Mouse (Mus musculus) heart, embryonic 12.5 days (tissue): ENCODE measurements at regions not wholly inside any gene's neighbourhood (a gene's known extent, or its start where the extent isn't known, plus 50 kb on each side); places are given as distances from the start of the nearest gene placed in this dataset.

Experiments used
- ATAC-seq: fragments of 200-750 bp; cut with Nextera tagmentation; 2 replicates; pipeline ENCODE4 v1.8.0; 2017; ENCODE audit warnings: moderate TSS enrichment, moderate library complexity; ENCODE audit not compliant: insufficient number of reproducible peaks, low FRiP score
- H3K27ac ChIP-seq: fragments of 300-500 bp; sonication (generic); 2 replicates; pipeline ENCODE4 v1.5.1; 2016; ENCODE audit warnings: mild to moderate bottlenecking, moderate library complexity; ENCODE audit not compliant: poor library complexity, severe bottlenecking
- H3K27me3 ChIP-seq: fragments of 300-500 bp; sonication (generic); replicated peaks from 2 replicates; pipeline ENCODE4 v1.6.1; 2016; ENCODE audit warnings: mild to moderate bottlenecking, moderate library complexity
- H3K36me3 ChIP-seq: fragments of 300-500 bp; sonication (generic); 2 replicates; pipeline ENCODE4 v1.6.1; 2016; ENCODE audit warnings: mild to moderate bottlenecking, moderate library complexity
- H3K4me1 ChIP-seq: fragments of 300-500 bp; sonication (generic); replicated peaks from 2 replicates; pipeline ENCODE4 v1.6.1; 2016; ENCODE audit warnings: mild to moderate bottlenecking
- H3K4me2 ChIP-seq: fragments of 300-500 bp; sonication (generic); 2 replicates; pipeline ENCODE4 v1.6.1; 2016; ENCODE audit warnings: mild to moderate bottlenecking, moderate library complexity
- H3K4me3 ChIP-seq: fragments of 300-500 bp; sonication (generic); 2 replicates; pipeline ENCODE4 v1.5.1; 2016; ENCODE audit warnings: mild to moderate bottlenecking
- H3K9ac ChIP-seq: fragments of 300-500 bp; sonication (generic); 2 replicates; pipeline ENCODE4 v1.6.1; 2016; ENCODE audit warnings: mild to moderate bottlenecking, moderate library complexity
- H3K9me3 ChIP-seq: fragments of 300-500 bp; sonication (generic); replicated peaks from 2 replicates; pipeline ENCODE4 v1.6.1; 2016; ENCODE audit warnings: mild to moderate bottlenecking, moderate library complexity
- WGBS: fragments of 180-500 bp; shearing (Covaris S2); methylation state at CpG from one replicate; pipeline ENCODE4 v1.1.7; 2016; 5-methylcytosine and 5-hydroxymethylcytosine counted together

DNA sequence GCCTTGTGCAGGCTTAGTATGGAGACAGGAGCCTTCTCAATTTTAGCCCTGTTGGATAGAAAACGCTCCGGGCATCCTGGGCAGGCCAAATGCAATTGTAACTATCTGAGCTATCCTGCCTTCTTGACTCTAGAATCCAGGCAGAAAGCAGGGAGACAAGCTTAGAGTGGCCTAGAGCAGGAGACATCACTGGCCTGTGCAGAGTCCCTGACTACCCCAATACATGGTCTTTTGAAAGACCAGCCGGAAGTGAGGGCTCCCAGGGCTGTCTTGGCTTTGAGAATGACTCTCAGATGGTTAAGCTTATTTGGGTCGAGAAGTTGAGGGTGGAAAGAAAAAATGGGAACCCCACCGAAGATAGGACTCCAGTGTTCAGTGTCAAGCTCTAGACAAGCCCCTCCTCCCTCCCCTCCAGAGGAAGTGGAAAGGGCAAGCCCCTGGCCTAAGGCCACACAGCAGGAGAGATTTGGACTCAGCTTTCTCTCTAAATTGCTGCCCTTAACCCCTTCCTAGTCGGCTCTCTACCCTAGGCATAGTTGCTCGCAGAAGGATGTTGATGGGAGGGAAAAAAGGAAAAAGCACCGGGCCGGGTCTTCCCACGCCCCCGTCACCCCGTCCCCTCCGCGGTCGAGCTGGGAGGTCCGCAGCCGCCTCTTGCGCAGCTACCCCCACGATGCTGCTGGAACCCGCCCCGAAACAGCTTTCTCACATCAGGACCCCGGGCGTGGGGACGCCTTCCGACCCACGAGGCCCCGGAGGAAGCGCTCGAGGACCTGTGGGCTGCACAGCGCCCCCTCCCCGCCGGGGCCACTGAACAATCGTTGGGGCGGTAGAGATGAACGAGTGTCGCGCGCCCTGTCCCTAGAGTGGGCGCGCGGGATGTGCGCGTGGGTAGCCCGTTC lies 96.1 kb downstream of the 1700001O22Rik start:
- Histone ChIP-seq H3K9ac (peak overlapping the region; percentile 89), H3K27ac (peak overlapping the region; percentile 99), H3K9me3 (peaks cover 6% of the 10 kb centered on the region), H3K4me2 (peak overlapping the region; percentile 93), H3K27me3 (no peaks in the 10 kb centered on the region), H3K4me1 (peaks cover 58% of the 10 kb centered on the region), H3K36me3 (no peaks in the 10 kb centered on the region), H3K4me3 (peak overlapping the region; percentile 48)
- whole genome bisulfite sequencing, result 4% methylated on average over 44 of the region's 44 CpGs
- ATAC-seq, result peak; percentile 49

DNA sequence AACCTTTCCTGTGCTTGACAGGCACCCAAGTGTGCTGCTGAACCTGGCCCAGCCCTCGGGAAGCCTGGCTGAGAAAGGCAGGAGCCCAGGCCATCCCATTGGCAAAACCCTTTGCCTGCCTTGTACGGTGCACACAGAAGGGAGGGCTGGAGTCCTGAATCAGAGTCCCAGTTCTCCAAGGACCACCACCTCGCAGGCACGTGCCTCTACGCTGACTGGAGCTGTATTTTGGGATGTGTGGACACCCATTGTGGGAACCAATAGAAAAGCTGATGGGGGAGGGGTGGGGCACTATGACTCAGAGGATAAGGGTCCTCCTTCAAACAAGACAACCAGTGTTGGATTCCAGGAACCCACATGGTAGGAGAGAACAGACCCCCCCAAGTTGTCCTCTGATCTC lies 97.4 kb downstream of the 1700001O22Rik start:
- H3K9ac ChIP-seq, result no peak overlapping the region
- peaks cover 47% of the 10 kb centered on the region for H3K4me1 ChIP-seq
- 46% methylated on average over 5 of the region's 5 CpGs for WGBS
- H3K4me3 ChIP-seq, result no peak overlapping the region
- H3K27ac ChIP-seq, result peak overlapping the region; percentile 99
- H3K36me3 ChIP-seq, result no peaks in the 10 kb centered on the region
- no peak overlapping the region for H3K4me2 ChIP-seq
- H3K9me3 ChIP-seq, result peaks cover 6% of the 10 kb centered on the region
- H3K27me3 ChIP-seq, result no peaks in the 10 kb centered on the region
- no peak for ATAC-seq

DNA sequence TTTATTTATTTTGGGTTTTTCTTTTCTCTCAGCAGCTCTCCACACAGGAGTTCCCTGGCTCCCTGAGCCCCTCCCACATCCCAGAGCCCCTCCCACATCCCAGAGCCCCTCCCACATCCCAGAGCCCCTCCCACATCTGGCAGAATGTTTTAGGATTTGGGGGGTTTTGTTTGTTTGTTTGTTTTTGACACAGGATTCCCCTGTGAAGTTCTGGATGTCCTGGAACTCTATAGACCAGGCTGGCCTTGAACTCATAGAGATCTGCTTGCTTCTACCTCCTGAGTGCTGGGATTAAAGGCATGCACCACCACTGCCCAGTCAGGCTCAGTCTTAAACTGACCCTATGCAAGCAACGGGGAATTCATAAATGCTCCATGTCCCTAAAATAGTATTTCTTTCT lies 100.2 kb downstream of the 1700001O22Rik start:
- Histone ChIP-seq H3K4me2 (no peak overlapping the region), H3K27ac (no peak overlapping the region; the same call in 1 of the 2 replicates), H3K9me3 (peaks cover 6% of the 10 kb centered on the region), H3K36me3 (no peaks in the 10 kb centered on the region), H3K4me1 (peaks cover 48% of the 10 kb centered on the region), H3K27me3 (no peaks in the 10 kb centered on the region), H3K4me3 (no peak overlapping the region), H3K9ac (no peak overlapping the region)
- ATAC-seq, result no peak
- WGBS, result 87% methylated on average over 1 of the region's 1 CpGs

DNA sequence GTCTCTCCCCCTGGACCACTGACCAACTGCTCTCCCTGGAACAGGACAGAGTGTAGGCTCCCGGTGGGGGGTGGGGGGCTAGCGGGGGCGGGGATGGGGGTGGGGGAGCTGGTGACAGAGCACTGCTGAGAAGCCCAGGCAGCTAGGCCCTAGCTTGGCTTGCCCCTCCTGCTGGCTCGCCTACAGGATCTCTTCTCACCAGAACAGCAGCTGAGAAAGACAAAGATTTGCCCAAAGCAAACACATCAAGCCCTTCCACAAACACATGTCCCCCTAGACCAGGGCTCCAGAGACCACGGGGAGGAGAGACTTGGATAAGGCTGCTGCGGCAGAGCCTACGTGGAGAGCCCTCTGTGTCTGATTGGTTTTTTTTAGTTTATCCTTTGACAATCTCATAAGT lies 100.8 kb downstream of the 1700001O22Rik start:
- Histone ChIP-seq H3K9me3 (peaks cover 6% of the 10 kb centered on the region), H3K4me2 (no peak overlapping the region), H3K27ac (peak overlapping the region; percentile 72), H3K9ac (peak overlapping the region; percentile 28), H3K27me3 (no peaks in the 10 kb centered on the region), H3K36me3 (no peaks in the 10 kb centered on the region), H3K4me1 (peaks cover 51% of the 10 kb centered on the region), H3K4me3 (no peak overlapping the region)
- WGBS, result 11% methylated on average over 7 of the region's 7 CpGs
- ATAC-seq, result no peak

DNA sequence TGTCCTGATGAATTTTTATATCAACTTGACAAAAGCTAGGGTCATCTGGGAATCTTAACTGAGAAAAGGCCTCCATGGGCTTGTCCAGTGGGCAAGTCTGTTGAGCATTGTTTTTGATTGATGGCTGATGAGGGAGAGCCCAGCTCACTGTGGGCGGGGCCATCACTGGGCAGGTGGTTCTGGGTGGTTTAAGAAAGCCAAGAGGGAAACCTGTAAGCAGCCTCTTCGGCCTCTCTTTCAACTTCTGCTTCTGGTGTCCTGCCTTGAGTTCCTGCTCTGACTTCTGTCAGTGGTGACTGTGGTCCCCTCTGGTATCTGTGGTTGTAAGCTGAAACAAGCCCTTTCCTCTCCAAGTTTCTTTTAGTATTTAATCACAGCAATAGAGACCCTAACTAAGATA lies 102.6 kb downstream of the 1700001O22Rik start:
- Histone ChIP-seq H3K36me3 (no peaks in the 10 kb centered on the region), H3K4me2 (no peak overlapping the region), H3K9me3 (peaks cover 6% of the 10 kb centered on the region), H3K9ac (no peak overlapping the region), H3K27ac (no peak overlapping the region), H3K4me1 (peaks cover 53% of the 10 kb centered on the region), H3K4me3 (no peak overlapping the region), H3K27me3 (no peaks in the 10 kb centered on the region)
- no peak for ATAC-seq
- WGBS, result 93% methylated on average over 2 of the region's 2 CpGs

DNA sequence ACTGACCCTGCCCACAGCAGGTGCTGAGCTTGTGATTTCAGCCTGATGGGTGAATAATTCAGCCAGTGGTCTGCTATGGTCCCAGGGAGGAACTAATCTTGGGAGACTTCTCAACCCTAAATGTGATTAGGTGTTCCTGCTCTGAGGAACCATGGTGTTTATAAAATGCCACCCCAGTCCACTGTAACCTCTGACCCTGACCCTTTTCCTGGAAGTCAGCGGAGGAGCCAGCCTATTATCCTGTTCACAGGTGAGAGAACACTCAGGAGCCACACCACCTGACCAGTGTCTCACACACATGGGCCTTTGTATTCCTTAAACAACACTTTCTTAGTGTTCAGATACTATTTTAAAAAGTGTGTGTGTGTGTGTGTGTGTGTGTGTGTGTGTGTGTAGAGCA lies 103.0 kb downstream of the 1700001O22Rik start:
- H3K27ac ChIP-seq, result peak overlapping the region; percentile 81
- H3K36me3 ChIP-seq, result no peaks in the 10 kb centered on the region
- 85% methylated on average over 1 of the region's 1 CpGs for WGBS
- H3K9me3 ChIP-seq, result peaks cover 6% of the 10 kb centered on the region
- no peak for ATAC-seq
- H3K27me3 ChIP-seq, result no peaks in the 10 kb centered on the region
- peak overlapping the region; percentile 17; the same call in 1 of the 2 replicates for H3K4me2 ChIP-seq
- peaks cover 53% of the 10 kb centered on the region for H3K4me1 ChIP-seq
- no peak overlapping the region for H3K9ac ChIP-seq
- H3K4me3 ChIP-seq, result no peak overlapping the region

DNA sequence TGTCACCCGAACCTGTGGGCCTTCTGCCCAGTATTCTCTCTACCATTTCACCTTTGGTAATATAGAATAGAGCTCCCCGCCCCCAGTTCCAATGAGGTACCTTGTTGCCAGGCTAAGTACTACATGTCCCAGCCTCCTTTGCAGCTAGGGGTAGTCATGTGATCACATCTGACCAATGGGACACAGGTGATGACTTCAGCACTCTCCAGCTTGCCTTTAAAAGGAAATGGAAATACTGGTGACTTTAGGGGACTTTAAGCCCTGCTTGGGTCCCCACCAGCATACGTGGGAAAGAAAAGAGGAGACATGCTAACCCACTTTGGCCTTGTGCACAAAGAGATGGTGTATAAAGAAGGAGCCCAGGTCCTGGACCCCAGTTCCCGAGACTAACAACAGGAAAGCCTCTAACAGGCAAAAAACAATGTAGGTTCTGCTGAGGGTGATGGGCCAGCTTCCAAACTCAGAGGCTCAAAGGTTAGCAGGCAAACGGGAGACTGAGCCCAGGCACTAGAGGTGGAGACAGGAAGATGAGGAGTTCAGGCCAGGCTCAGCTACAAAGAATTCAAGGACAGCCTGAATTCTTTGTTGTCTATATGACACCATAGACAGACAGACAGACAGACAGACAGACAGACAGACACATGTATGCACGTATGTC lies 103.5 kb downstream of the 1700001O22Rik start:
- H3K9ac ChIP-seq, result peak overlapping the region; percentile 37; the same call in 1 of the 2 replicates
- H3K27me3 ChIP-seq, result no peaks in the 10 kb centered on the region
- WGBS, result 28% methylated on average over 6 of the region's 6 CpGs

DNA sequence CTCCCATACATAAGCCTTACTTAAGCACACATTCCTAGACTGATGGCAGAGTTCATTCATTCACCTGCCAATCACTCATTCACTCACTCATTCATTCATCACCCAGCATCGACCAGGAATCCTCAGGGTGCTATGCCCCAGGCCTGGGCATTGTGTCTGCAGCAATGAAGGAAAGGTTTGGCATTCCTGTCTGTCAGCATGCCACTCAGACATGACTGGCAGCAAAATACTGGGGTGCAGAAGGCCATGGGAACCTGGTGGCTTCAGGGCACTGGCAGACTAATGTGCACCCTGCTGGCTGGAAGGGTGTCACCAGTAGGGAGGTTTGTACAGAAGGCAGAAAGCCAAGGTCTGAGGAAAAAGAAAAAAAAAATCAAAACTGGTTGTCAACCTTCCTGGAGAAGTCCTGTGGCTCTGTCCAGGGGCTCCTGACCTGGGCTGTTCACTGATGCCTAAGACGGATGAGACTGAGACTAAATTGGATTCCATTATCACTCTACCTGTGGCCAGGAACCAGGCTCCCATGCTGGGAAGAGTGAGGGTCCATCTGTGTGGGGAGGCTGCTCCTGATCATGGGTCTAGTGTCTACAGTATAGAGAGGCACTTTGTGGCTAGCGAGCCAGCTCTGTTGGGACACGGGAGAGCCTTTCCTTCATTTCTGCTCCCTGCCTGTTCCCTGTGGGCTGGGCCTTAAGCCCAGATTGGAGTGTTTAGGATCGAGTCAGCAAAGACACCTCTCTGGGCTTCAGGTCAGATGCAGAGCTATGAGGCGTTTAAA lies 104.1 kb downstream of the Cstad start:
- no peak overlapping the region for H3K4me3 ChIP-seq
- H3K27me3 ChIP-seq, result no peaks in the 10 kb centered on the region
- H3K4me2 ChIP-seq, result no peak overlapping the region
- peak overlapping the region; percentile 39; the same call in 1 of the 2 replicates for H3K27ac ChIP-seq
- no peaks in the 10 kb centered on the region for H3K9me3 ChIP-seq
- H3K9ac ChIP-seq, result no peak overlapping the region
- WGBS, result 67% methylated on average over 6 of the region's 6 CpGs
- no peaks in the 10 kb centered on the region for H3K36me3 ChIP-seq
- peaks cover 64% of the 10 kb centered on the region for H3K4me1 ChIP-seq
- ATAC-seq, result no peak

More for the DNA sequence above, 103.5 kb downstream of the 1700001O22Rik start:
- Histone ChIP-seq H3K36me3 (no peaks in the 10 kb centered on the region), H3K9me3 (peaks cover 6% of the 10 kb centered on the region), H3K4me1 (peaks cover 58% of the 10 kb centered on the region), H3K27ac (peak overlapping the region; percentile 81), H3K4me2 (peak overlapping the region; percentile 17), H3K4me3 (no peak overlapping the region)
- peak; percentile 84 for ATAC-seq

DNA sequence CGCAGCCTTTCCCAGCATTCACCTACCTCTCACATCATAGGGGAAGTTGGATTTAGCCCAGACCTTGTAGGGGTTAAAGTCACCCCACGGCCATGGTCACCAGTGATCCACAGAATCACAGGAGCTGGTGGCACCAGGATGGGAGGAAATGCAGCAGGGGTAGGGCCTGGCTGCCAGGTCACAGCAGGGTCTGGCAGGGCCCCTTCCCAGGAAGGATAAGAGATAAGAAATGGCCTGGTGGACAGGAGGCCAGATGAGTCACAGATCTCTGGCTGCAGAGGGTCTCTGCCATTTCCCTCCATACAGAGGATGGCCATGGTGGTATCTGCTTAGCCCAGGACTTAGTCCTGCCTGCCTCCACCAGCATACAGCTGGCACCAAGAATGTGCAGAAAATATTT lies 103.0 kb downstream of the Cstad start:
- 33% methylated on average over 2 of the region's 2 CpGs for WGBS
- no peak for ATAC-seq
- no peaks in the 10 kb centered on the region for H3K27me3 ChIP-seq
- H3K9ac ChIP-seq, result 0 out of 2 replicates have a peak overlapping the region, but pooled peaks have one; percentile 43
- no peaks in the 10 kb centered on the region for H3K9me3 ChIP-seq
- H3K36me3 ChIP-seq, result no peaks in the 10 kb centered on the region
- peaks cover 72% of the 10 kb centered on the region for H3K4me1 ChIP-seq
- H3K4me2 ChIP-seq, result no peak overlapping the region
- no peak overlapping the region for H3K4me3 ChIP-seq
- peak overlapping the region; percentile 61 for H3K27ac ChIP-seq

DNA sequence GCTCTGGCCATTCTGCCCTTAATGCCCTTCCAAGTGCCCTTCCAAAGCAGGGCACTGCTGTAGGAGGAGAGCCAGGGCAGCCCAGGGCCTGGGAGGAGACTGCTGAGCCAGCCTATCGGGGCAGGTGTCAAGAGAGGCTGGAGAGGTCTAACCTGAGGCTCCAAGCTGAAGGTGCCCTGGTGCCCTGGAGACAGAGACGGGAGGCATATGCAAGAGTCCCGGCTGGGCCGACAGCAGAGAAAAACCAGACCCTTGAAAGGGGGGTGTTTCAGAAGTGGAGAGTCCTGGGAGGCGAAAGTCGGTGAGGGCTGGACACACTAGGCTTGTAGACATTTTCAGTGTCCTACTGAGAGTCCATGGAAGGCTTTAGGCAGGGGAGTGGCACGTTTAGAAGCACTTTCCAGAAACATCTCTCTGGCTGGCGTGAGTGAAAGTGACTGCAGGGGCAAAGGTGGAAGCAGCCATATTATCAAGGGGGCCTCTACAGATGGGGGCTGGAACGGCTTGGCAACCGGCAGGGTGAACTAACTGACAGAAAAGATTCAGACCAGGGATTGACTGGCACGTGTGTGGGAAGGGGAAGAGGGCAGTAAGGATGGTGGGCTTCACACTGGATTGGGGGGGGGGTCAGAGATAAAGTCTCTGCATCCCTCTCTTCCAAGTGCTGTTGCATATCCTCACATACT lies 101.1 kb downstream of the Cstad start:
- Histone ChIP-seq H3K4me2 (no peak overlapping the region), H3K36me3 (no peaks in the 10 kb centered on the region), H3K4me1 (peaks cover 82% of the 10 kb centered on the region), H3K9ac (peak overlapping the region; percentile 34), H3K27me3 (no peaks in the 10 kb centered on the region), H3K27ac (peak overlapping the region; percentile 75), H3K4me3 (no peak overlapping the region), H3K9me3 (no peaks in the 10 kb centered on the region)
- ATAC-seq, result no peak
- 17% methylated on average over 11 of the region's 11 CpGs for WGBS
